7 mouse cellular contexts compared by ENCODE assay signal in the genomic region with DNA sequence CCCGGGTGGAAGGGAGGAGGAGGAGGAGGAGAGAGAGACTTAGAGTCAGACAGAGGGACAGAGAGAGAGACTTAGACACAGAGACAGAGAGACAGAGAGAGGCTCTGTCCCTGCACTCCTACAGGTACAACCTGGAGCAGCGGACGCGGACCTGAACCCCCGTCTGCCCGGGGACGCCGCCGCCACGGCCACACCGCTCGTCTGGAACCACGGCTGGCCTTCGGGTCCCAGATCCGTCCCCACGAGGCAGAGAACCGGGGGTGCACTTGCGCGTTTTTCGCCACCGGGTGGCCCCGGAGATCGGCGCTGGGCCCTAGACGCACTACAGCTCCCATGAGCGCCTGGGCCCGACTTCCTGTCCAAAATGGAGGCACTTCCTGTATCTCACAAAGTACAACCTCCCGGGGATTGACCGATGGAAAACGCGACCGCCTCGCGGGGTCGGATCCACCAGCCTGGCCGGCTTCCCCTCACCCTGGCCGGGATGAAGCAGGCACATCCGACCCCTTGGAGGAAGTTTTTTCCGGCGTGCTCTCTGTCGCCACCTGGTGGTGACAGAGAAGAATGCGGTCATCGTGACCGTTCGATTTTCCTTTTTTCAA. TPM values are rescaled to one million over a fixed set of nuclear protein-coding genes. Genes with fewer than 3 reads are reported as not detected.
DNase-seq lines count a peak whose midpoint lies in the region; ATAC-seq and TF ChIP-seq lines count a peak whose summit lies in the region.
"Not testable (repeated sequence)": the region's sequence is repeated elsewhere in the genome, so short reads cannot be mapped to it uniquely, and the experiment has no call there.

A gene (minus strand): TSS at position 324 of the 602 bp plus-strand sequence.

- H3K79me2 ChIP-seq in heart, adult 2 months (replicated peaks; ENCODE audit: control insufficient read depth, insufficient read depth, low read length) = not testable (repeated sequence)

- peak within 1 kb of the TSS; percentile 2 for H3K9ac ChIP-seq in embryonic facial prominence, embryonic 13.5 days
- peak within 1 kb of the TSS; percentile 59 for H3K9ac ChIP-seq in heart, adult 2 months (ENCODE audit: low read depth, low read length)
- H3K9ac ChIP-seq in limb, embryonic 13.5 days = peak within 1 kb of the TSS; percentile 2; the same call in 1 of the 2 replicates
- H3K9ac ChIP-seq in midbrain, embryonic 15.5 days = peak within 1 kb of the TSS; percentile 1

- H3K4me3 ChIP-seq in embryonic facial prominence, embryonic 13.5 days = peak within 1 kb of the TSS; percentile 35
- H3K4me3 ChIP-seq in heart, adult 2 months = peak within 1 kb of the TSS; percentile 60
- peak within 1 kb of the TSS; percentile 36 for H3K4me3 ChIP-seq in limb, embryonic 13.5 days
- H3K4me3 ChIP-seq in midbrain, embryonic 15.5 days = peak within 1 kb of the TSS; percentile 32

- H3K9me3 ChIP-seq in embryonic facial prominence, embryonic 13.5 days; limb, embryonic 13.5 days; midbrain, embryonic 15.5 days: not testable (repeated sequence)

- peak; percentile 97 for TF ChIP-seq CTCF in heart, adult 2 months (IDR thresholded peaks at IDR 0.05)

- 38% methylated on average over 45 of the region's 45 CpGs for WGBS in embryonic facial prominence, embryonic 13.5 days
- 41% methylated on average over 45 of the region's 45 CpGs for WGBS in heart, adult 2 months
- 46% methylated on average over 45 of the region's 45 CpGs for WGBS in limb, embryonic 13.5 days
- 43% methylated on average over 45 of the region's 45 CpGs for WGBS in midbrain, embryonic 15.5 days

- H3K27ac ChIP-seq in embryonic facial prominence, embryonic 13.5 days = peak within 1 kb of the TSS; percentile 28
- peak within 1 kb of the TSS; percentile 36 for H3K27ac ChIP-seq in heart, adult 2 months
- peak within 1 kb of the TSS; percentile 22; the same call in 1 of the 2 replicates for H3K27ac ChIP-seq in limb, embryonic 13.5 days
- H3K27ac ChIP-seq in midbrain, embryonic 15.5 days = peak within 1 kb of the TSS; percentile 52

- DNase-seq in adrenal gland, adult 8-10 months = peak; percentile 88
- DNase-seq in heart, adult 2 months = peak; percentile 89 to 91
- peak; percentile 90 to 94 for DNase-seq in kidney, adult 8-10 months
- peak; percentile 78 to 81 for DNase-seq in spleen, adult 18-20 months

- not testable (repeated sequence) for TF ChIP-seq POLR2A in heart, adult 2 months (IDR thresholded peaks at IDR 0.05; ENCODE audit: insufficient read depth, low read depth, low read length)

- intact Hi-C loops in heart, adult 2 months (cut with DNase I) = loop anchor here (1.0 to 5.0 kb wide), 3 partner anchors 20 to 916 kb away; a partner anchor contains a TSS

- TF ChIP-seq EP300 in heart, adult 2 months (IDR thresholded peaks at IDR 0.05; ENCODE audit: insufficient read depth, low read depth, low read length) = peak; percentile 86

- not testable (repeated sequence) for H3K4me1 ChIP-seq in embryonic facial prominence, embryonic 13.5 days; heart, adult 2 months (ENCODE audit: control insufficient read depth, insufficient read depth, low read length); limb, embryonic 13.5 days; midbrain, embryonic 15.5 days

- H3K4me2 ChIP-seq in embryonic facial prominence, embryonic 13.5 days = peak within 1 kb of the TSS; percentile 37
- H3K4me2 ChIP-seq in limb, embryonic 13.5 days (replicated peaks) = peak within 1 kb of the TSS; percentile 51
- H3K4me2 ChIP-seq in midbrain, embryonic 15.5 days = peak within 1 kb of the TSS; percentile 26

- not testable (repeated sequence) for H3K27me3 ChIP-seq in embryonic facial prominence, embryonic 13.5 days; heart, adult 2 months (ENCODE audit: control insufficient read depth, insufficient read depth, low read length); limb, embryonic 13.5 days; midbrain, embryonic 15.5 days (replicated peaks)

- peak; percentile 100 for ATAC-seq in embryonic facial prominence, embryonic 13.5 days (ENCODE audit: insufficient number of reproducible peaks, insufficient read depth, low FRiP score, low TSS enrichment, low read depth)
- peak; percentile 100 for ATAC-seq in limb, embryonic 13.5 days (ENCODE audit: low FRiP score, low read depth)
- peak; percentile 99 for ATAC-seq in midbrain, embryonic 15.5 days (replicated peaks)

- H3K36me3 ChIP-seq in embryonic facial prominence, embryonic 13.5 days; heart, adult 2 months (ENCODE audit: control insufficient read depth, insufficient read depth, low read length): not testable (repeated sequence)
- H3K36me3 ChIP-seq in limb, embryonic 13.5 days = peaks cover 10% of the 10 kb centered on the region
- H3K36me3 ChIP-seq in midbrain, embryonic 15.5 days (replicated peaks) = peaks cover 11% of the 10 kb centered on the region

RNA-seq across cellular contexts. Expression of the gene that starts here (rescaled TPM):
- total RNA-seq in adrenal gland, adult 8-10 months (2022) = 1 to 10 TPM; 4.1 to 7.9 (median 5.3) TPM
- 3.3 and 7.6 TPM in 2 replicates for polyA plus RNA-seq in embryonic facial prominence, embryonic 13.5 days (2015; fragmentation: Nextera tagmentation; extraction: Ambion mirVana)
- total RNA-seq in heart, adult 2 months (2021) = 1 to 10 TPM in 1 of 2 experiments, under 1 TPM in 1; 0.34 to 2.2 TPM
- polyA plus RNA-seq in heart, adult 2 months (2012; rRNA removed) = 0.20 and 0.98 TPM in 2 replicates
- 4.6 and 4.9 TPM in 2 replicates for polyA plus RNA-seq in limb, embryonic 13.5 days (2015; fragmentation: Nextera tagmentation; extraction: Ambion mirVana)
- 10.8 and 13.3 TPM in 2 replicates for polyA plus RNA-seq in midbrain, embryonic 15.5 days (2015; fragmentation: Nextera tagmentation; extraction: Ambion mirVana)

Comparison
In these comparisons a context has a peak if more than half of its experiments do, and no peak if none do; other contexts are left out.
1. Peak in every context shown above with its lines: DNase-seq, ATAC-seq, H3K4me3 ChIP-seq and H3K27ac ChIP-seq.
2. H3K9ac ChIP-seq: peak in every context shown above with its lines; median percentile 59 in heart, adult 2 months; 2 in embryonic facial prominence, embryonic 13.5 days; 2 in limb, embryonic 13.5 days; 1 in midbrain, embryonic 15.5 days.